Mouse (Mus musculus) olfactory bulb, adult 2 months (tissue): ENCODE results near the gene Izumo4. TPM values are rescaled to one million over a fixed set of nuclear protein-coding genes. Genes with fewer than 3 reads are reported as not detected.

Experiments used
- H3K27ac ChIP-seq: fragments of 200-500 bp; 2 replicates; pipeline ENCODE4 v1.5.1; 2012; ENCODE audit warnings: low read depth, low read length; ENCODE audit not compliant: insufficient read depth
- H3K4me1 ChIP-seq: fragments of 200-500 bp; 2 replicates; pipeline ENCODE4 v1.6.1; 2012; ENCODE audit warnings: low read length; ENCODE audit not compliant: control insufficient read depth, insufficient read depth
- H3K4me3 ChIP-seq: fragments of 200-500 bp; 2 replicates; pipeline ENCODE4 v1.5.1; 2012; ENCODE audit warnings: mild to moderate bottlenecking, low read depth, low read length, moderate library complexity; ENCODE audit not compliant: insufficient read depth
- CTCF ChIP-seq: fragments of 200-500 bp; IDR thresholded peaks from 2 replicates; pipeline ENCODE4 v1.5.1; 2012; ENCODE audit warnings: low read depth, mild to moderate bottlenecking, low read length, moderate library complexity; ENCODE audit not compliant: insufficient read depth
- POLR2A ChIP-seq: fragments of 200-500 bp; IDR thresholded peaks from 2 replicates; pipeline ENCODE4 v1.6.1; 2012; ENCODE audit warnings: mild to moderate bottlenecking, low read depth, low read length, moderate library complexity; ENCODE audit not compliant: insufficient read depth
- WGBS: fragments of 180-500 bp; shearing (Covaris S2); methylation state at CpG from one replicate; pipeline ENCODE4 v1.1.7; 2018; 5-methylcytosine and 5-hydroxymethylcytosine counted together
- polyA plus RNA-seq: library from polyadenylated mRNA; stranded (reverse); fragments of >200 nt; gene quantifications from 2 replicates; pipeline ENCODE4 v1.2.4, GENCODE M21; 2012; ENCODE audit warnings: low replicate concordance; ENCODE audit not compliant: missing spikeins, insufficient read depth, insufficient read length

Izumo4 gene
- polyA plus RNA-seq, 1 experiment = not detected

GRCm38 (mm10) chr10:80675405-80676197 lies 26.4 kb upstream of the Izumo4 start:
- peaks cover 55% of the 10 kb centered on the region for H3K4me1 ChIP-seq
- TF ChIP-seq CTCF (no peak), POLR2A (no peak)
- peak overlapping the region; percentile 53 for H3K27ac ChIP-seq
- H3K4me3 ChIP-seq = peak overlapping the region; percentile 72
- WGBS = under 1% methylated on average over 54 of the region's 54 CpGs

- TF ChIP-seq POLR2A (peak; percentile 98), CTCF (no peak)
- Histone ChIP-seq H3K27ac (peak overlapping the region; percentile 98), H3K4me3 (peak overlapping the region; percentile 72), H3K4me1 (peaks cover 55% of the 10 kb centered on the region)
- WGBS = under 1% methylated on average over 78 of the region's 78 CpGs
These were observed 25.6 kb upstream of the Izumo4 start for GRCm38 (mm10) chr10:80676198-80676928.

DNA sequence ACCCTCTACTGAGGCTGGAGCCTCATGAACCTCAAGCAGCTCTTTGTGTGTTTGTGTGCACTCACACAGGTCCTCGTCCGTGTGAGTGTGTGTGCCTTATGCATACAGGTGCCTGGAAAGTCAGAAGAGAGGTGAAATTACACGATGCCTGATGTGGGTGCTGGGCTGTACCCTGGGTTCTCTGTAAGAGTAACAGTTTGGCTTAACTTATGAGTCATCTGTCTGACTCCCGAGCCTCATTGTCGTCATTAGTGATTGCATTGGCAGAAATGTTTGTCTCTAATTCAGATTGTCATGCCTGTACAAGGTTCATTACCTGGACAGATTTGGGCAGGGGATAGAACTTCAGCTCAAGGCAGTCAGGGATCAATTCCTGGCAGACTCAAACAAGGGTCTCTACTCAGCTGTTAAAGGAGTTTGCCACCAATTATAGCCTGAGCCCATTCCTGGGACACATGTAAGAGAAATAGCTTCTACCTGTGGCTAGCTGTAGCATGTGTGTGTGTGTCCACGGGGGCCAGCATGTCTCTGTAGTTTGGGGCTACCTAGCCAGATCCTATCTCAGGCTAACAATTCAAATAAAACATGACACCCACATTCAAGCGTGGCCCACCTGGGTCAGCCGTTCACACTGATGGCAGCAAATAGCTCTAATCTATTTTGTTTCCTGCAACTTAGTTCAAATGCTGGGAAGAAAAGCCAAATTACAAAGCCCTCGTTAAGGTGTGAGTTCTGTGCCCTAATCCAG lies 24.7 kb upstream of the Izumo4 start:
- no peak for TF ChIP-seq CTCF
- TF ChIP-seq POLR2A = no peak
- 22% methylated on average over 9 of the region's 9 CpGs for WGBS
- peaks cover 50% of the 10 kb centered on the region for H3K4me1 ChIP-seq
- H3K27ac ChIP-seq = peak overlapping the region; percentile 98
- peak overlapping the region; percentile 56 for H3K4me3 ChIP-seq

GRCm38 (mm10) chr10:80677942-80678436 lies 24.0 kb upstream of the Izumo4 start, which contains the start of gene Mknk2:
Gene Mknk2 (minus strand): TSS chr10:80678112.
- 6% methylated on average over 8 of the region's 8 CpGs for WGBS
- peaks cover 47% of the 10 kb centered on the region for H3K4me1 ChIP-seq
- no peak for TF ChIP-seq POLR2A
- no peak for TF ChIP-seq CTCF
- H3K27ac ChIP-seq = peak within 1 kb of the TSS; percentile 98
- peak within 1 kb of the TSS; percentile 56 for H3K4me3 ChIP-seq

GRCm38 (mm10) chr10:80678601-80679377 lies 23.2 kb upstream of the Izumo4 start:
- 44% methylated on average over 10 of the region's 10 CpGs for WGBS
- TF ChIP-seq POLR2A (no peak), CTCF (no peak)
- H3K27ac ChIP-seq = peak overlapping the region; percentile 98
- no peak overlapping the region for H3K4me3 ChIP-seq
- peaks cover 40% of the 10 kb centered on the region for H3K4me1 ChIP-seq

- H3K27ac ChIP-seq = no peak overlapping the region
- no peak for TF ChIP-seq POLR2A
- no peak for TF ChIP-seq CTCF
- H3K4me1 ChIP-seq = peaks cover 31% of the 10 kb centered on the region
- no peak overlapping the region for H3K4me3 ChIP-seq
- WGBS = 64% methylated on average over 9 of the region's 9 CpGs
These were observed 22.3 kb upstream of the Izumo4 start for GRCm38 (mm10) chr10:80679556-80680259.

DNA sequence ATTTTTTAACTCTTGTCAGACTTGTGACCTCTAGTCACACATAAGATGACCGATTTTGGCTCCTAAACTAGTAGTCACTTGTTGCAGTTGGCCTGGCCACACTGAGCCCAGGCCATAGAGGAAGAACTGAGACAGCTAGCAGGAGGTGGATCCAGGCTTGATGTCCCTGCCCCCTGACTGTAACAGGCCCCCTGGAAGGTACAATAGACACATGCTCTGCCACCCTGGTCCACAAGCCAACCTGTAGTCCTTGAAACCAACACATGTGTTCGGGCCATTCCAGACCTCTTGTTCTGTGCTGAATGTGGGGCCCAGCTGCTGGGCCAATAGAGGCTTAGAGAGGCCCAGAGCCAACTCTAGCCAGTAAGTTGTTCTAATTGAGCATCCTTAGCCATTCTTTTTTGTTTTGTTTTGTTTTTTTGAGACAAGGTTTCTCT lies 21.7 kb upstream of the Izumo4 start:
- Histone ChIP-seq H3K27ac (no peak overlapping the region), H3K4me3 (no peak overlapping the region), H3K4me1 (peaks cover 27% of the 10 kb centered on the region)
- WGBS = 80% methylated on average over 2 of the region's 2 CpGs
- no peak for TF ChIP-seq POLR2A
- no peak for TF ChIP-seq CTCF
